Mouse (Mus musculus): ENCODE measurements around the gene Exoc5. TPM values are rescaled to one million over a fixed set of nuclear protein-coding genes. Genes with fewer than 3 reads are reported as not detected.
A peak's percentile ranks its signal among the peaks of the same experiment; 100 is the strongest.
"Not testable (repeated sequence)": the region's sequence is repeated elsewhere in the genome, so short reads cannot be mapped to it uniquely, and the experiment has no call there.

Gene Exoc5
- polyA plus RNA-seq (2016; fragmentation: Nextera tagmentation; extraction: Ambion mirVana), result 53.2 and 54.9 TPM in 2 replicates

DNA sequence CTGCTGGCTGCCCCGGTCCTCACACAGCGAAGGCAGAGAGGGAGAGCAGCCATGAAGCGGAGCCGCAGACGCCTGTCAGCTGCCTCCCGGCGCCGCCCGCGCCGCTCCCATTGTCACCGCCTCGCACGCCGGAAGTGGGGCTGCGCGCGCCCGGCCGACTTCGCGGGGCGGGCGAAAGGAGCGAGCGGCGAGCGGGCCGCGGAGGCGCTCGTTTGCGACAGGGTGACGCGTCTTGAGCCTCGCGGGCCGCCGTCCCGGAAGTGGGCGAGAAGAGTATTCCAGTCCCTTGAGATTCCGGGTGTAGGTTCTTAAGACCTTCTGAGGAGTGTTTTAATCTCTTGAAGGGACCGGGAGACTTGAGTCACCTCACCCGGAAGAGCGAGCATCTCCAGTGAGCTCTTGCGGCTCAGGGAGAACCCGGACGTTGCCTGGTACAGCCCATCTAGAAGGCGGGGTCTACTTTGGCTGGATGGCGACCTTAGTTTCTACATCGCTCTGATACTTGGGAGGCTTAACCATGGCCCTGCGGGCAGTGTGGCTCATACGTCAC is at the start of gene Exoc5:
Gene Exoc5 (minus strand): TSS at position 380 of the 550 bp plus-strand sequence.
- Histone ChIP-seq H3K9me3 (replicated peaks) (no peaks in the 10 kb centered on the region), H3K27me3 (ENCODE audit: low read depth, poor library complexity, severe bottlenecking) (no peaks in the 10 kb centered on the region), H3K27ac (peak within 1 kb of the TSS; percentile 95), H3K36me3 (no peaks in the 10 kb centered on the region), H3K4me3 (peak within 1 kb of the TSS; percentile 98), H3K4me1 (peaks cover 25% of the 10 kb centered on the region)
- WGBS, result 0% methylated on average over 53 of the region's 53 CpGs
- DNase-seq (ENCODE audit: low spot score), result peak; percentile 97

DNA sequence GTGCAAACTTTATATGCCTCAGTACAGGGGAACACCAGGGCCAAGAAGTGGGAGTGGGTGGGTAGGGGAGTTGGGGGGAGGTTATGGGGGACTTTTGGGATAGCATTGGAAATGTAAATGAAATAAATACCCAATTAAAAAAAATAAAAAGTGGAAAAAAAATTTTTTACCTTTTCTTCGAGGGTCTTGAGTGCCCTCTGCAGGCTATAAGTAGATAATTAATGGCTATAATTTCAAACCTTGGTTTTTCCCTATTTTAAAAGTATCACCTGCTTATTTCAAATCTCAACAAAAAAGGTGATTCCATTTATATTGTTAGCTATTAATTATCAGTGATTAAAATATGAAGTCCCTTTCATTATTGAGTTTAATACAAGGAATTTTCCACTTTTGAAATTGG is 25.3 kb upstream of the Exoc5 start:
- DNase-seq (ENCODE audit: low spot score); H3K4me3 ChIP-seq; H3K27me3 ChIP-seq (ENCODE audit: low read depth, poor library complexity, severe bottlenecking); H3K27ac ChIP-seq; H3K36me3 ChIP-seq; H3K4me1 ChIP-seq; H3K9me3 ChIP-seq (replicated peaks): not testable (repeated sequence)
- 77% methylated on average over 1 of the region's 1 CpGs for WGBS

DNA sequence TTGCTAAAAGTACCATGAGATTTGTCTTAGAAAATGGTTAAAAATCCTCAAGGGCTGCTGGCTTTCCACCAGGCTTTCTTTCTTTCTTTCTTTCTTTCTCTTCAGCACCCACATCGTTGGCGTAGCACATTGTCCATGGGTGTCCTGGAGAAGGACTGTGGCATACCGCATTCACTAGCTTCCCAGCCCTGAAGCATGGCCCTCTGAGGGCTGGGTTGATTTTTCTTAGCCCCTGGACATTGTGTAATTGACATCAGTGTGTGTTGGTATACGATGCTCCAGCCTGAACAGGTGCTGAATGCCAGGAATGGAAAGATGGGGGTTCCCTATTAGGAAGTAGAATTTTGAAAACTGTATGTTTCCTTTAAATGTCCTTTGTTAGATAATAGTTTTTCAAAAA is 24.8 kb upstream of the Exoc5 start:
- H3K9me3 ChIP-seq (replicated peaks), result no peaks in the 10 kb centered on the region
- H3K4me1 ChIP-seq, result no peaks in the 10 kb centered on the region; the same call in 1 of the 2 replicates
- no peak for DNase-seq (ENCODE audit: low spot score)
- no peak overlapping the region for H3K27ac ChIP-seq
- WGBS, result 87% methylated on average over 4 of the region's 4 CpGs
- H3K4me3 ChIP-seq, result no peak overlapping the region
- H3K27me3 ChIP-seq (ENCODE audit: low read depth, poor library complexity, severe bottlenecking), result no peaks in the 10 kb centered on the region
- peaks cover 8% of the 10 kb centered on the region for H3K36me3 ChIP-seq

DNA sequence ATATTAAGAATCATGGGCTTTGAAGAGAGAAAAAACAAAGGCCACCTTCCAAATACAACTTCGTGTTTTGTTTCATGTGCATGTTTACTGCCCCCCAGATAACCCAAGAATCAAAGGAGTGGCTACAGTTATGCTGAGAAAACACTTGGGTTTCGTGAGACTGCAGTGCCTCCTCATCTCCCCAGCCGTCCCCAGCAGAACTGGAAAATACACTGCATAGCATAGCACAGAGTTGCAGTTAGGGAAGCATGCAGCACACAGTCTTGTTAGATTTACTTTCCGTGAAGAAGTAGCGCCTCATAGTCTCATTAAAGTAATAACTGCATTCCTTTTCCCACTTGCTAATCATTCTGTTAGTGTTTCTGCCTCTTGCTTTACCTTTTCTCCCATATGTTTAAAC is 23.6 kb upstream of the Exoc5 start:
- no peak for DNase-seq (ENCODE audit: low spot score)
- Histone ChIP-seq H3K4me1 (no peaks in the 10 kb centered on the region; the same call in 1 of the 2 replicates), H3K4me3 (no peak overlapping the region), H3K36me3 (peaks cover 11% of the 10 kb centered on the region), H3K9me3 (replicated peaks) (no peaks in the 10 kb centered on the region), H3K27me3 (ENCODE audit: low read depth, poor library complexity, severe bottlenecking) (no peaks in the 10 kb centered on the region), H3K27ac (no peak overlapping the region)
- WGBS, result 31% methylated on average over 5 of the region's 5 CpGs

DNA sequence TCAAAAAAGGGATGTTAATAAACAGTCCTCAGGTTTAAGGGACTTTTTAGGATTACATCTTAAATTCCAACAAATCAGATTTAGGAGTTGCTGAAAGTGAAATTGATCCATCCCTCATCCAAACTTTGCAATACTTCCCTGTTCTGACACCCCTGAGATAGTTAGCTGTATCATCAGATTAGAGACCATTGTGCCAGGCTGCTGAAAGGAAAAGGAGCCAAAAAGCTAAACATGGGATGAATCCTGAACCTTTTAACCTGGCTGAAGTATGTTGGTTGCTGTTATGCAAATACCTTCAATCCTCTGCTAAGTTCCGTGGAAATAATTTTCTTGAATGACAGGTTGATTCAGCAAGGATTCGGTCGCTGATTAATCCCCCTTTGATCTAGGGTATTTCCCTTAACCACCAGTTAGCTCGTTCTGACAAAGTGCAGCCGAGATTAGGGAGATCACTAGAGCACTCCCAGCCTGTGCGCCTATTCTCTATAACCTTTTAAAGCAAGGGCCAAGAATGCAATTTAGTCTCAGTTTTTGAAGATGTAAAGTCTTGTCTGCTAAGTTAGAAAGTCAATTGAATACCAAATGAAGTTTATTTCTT is 23.1 kb upstream of the Exoc5 start:
- Histone ChIP-seq H3K9me3 (replicated peaks) (no peaks in the 10 kb centered on the region), H3K27ac (no peak overlapping the region), H3K36me3 (peaks cover 13% of the 10 kb centered on the region), H3K27me3 (ENCODE audit: low read depth, poor library complexity, severe bottlenecking) (no peaks in the 10 kb centered on the region), H3K4me3 (no peak overlapping the region), H3K4me1 (no peaks in the 10 kb centered on the region; the same call in 1 of the 2 replicates)
- DNase-seq (ENCODE audit: low spot score), result no peak
- 9% methylated on average over 6 of the region's 6 CpGs for WGBS

DNA sequence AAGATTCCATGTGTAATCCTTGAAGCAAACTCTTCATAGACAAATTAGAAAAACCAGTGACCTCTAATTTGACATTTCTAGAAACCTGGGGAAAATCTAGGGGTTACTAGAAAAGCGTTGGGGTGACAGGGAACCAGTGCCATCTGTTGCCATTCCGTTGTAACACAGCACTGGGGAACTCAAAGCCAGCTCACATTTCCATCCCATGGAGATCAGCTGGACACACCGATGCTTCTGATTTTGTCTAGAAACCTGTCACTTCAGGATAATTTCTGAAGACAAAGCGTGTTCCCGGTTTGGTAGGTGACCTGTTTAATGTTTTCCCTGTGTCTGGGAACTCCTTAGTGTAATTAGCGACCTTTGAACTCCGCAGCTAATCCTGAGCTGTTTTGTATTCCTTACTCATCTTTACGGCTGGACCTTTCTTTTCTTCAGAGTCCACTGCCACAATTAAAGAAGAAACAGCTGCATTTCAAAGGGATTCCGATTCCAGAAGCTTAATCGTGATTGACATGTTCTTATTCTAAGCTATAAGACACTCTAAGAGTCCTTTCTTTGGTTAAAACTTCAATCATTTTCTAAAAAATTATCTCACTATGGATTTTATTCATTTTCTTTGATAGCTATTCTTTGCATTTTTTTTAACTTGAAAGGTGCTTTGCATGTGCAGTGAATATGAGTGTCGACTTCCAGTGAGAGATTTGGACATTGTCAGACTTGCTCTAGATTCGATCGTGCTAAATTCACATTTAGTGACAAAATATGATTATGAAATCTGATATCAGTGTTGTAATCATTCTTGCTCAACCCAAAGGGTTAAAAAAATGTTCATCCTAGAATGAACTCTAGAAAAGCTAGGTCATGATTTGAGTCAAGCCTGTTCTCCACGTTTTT is 21.9 kb upstream of the Exoc5 start:
- Histone ChIP-seq H3K9me3 (replicated peaks) (no peaks in the 10 kb centered on the region), H3K4me1 (no peaks in the 10 kb centered on the region; the same call in 1 of the 2 replicates), H3K4me3 (no peak overlapping the region), H3K27ac (no peak overlapping the region), H3K27me3 (ENCODE audit: low read depth, poor library complexity, severe bottlenecking) (no peaks in the 10 kb centered on the region), H3K36me3 (peaks cover 20% of the 10 kb centered on the region)
- no peak for DNase-seq (ENCODE audit: low spot score)
- WGBS, result 38% methylated on average over 14 of the region's 14 CpGs

DNA sequence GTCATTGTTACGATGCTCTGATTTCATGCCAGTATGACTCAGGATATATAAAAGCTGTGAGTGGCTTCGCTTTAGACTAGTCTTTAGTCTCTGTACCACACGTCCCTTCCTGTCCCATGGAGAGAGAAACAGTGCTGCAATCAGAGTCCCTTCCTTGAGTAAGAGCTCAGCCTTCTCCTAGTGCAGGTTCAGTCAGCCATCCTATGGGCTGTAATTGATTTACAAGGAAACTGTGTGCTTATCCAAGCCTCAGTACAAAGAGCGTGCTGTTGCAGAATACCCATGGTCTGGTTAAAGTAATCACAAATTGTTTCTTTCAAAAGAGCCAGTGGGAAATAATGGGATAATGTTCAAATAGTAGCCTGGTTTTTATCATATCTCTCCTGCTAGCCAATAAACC is 20.1 kb upstream of the Exoc5 start:
- H3K4me3 ChIP-seq, result no peak overlapping the region
- no peaks in the 10 kb centered on the region for H3K9me3 ChIP-seq (replicated peaks)
- peaks cover 29% of the 10 kb centered on the region for H3K36me3 ChIP-seq
- no peak overlapping the region for H3K27ac ChIP-seq
- no peaks in the 10 kb centered on the region; the same call in 1 of the 2 replicates for H3K4me1 ChIP-seq
- no peaks in the 10 kb centered on the region for H3K27me3 ChIP-seq (ENCODE audit: low read depth, poor library complexity, severe bottlenecking)
- DNase-seq (ENCODE audit: low spot score), result no peak
- 88% methylated on average over 4 of the region's 4 CpGs for WGBS

DNA sequence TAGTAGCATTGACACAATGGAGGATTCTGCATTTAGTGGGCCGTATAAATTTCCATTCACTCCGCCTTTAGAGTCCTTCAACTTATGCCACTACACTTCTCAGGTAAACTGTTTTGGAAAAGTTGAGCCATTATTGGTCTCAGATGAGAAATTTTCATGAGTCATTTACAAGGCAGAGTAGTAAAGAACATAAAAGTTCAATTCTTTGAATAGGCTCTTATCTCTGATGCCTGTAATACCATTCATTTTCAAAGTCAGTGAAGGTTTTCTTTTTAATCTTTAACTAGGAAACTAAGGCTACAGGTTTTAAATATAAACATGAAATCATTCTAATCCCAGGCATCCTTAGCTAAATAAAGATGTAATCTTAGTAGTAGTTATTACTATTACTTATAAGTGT is 12.4 kb upstream of the Exoc5 start:
- peaks cover 38% of the 10 kb centered on the region for H3K36me3 ChIP-seq
- H3K9me3 ChIP-seq (replicated peaks), result no peaks in the 10 kb centered on the region
- DNase-seq (ENCODE audit: low spot score), result no peak
- 96% methylated on average over 2 of the region's 2 CpGs for WGBS
- no peaks in the 10 kb centered on the region for H3K4me1 ChIP-seq
- H3K27me3 ChIP-seq (ENCODE audit: low read depth, poor library complexity, severe bottlenecking), result no peaks in the 10 kb centered on the region
- H3K27ac ChIP-seq, result no peak overlapping the region
- no peak overlapping the region for H3K4me3 ChIP-seq

DNA sequence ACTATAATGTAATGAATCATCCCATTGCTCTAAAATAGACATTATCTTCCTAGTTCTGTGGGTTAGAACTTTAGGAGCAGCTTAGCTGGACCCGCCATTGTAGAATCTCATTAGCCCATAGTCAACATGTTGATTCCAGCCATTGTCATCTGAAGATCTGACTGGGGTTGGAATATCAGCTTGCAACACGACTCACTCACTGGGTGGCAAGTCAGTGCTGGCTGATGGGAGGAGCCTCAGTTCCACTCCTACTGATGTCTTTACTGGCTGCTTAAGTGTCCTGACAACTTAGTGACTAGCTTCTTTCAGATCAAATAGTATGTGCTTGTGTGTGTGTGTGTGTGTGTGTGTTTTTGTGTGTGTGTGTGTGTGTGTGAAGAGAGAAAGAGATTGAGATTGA is 7.9 kb upstream of the Exoc5 start:
- Histone ChIP-seq H3K27ac (no peak overlapping the region), H3K9me3 (replicated peaks) (no peaks in the 10 kb centered on the region), H3K36me3 (peaks cover 19% of the 10 kb centered on the region), H3K4me1 (no peaks in the 10 kb centered on the region), H3K27me3 (ENCODE audit: low read depth, poor library complexity, severe bottlenecking) (no peaks in the 10 kb centered on the region), H3K4me3 (no peak overlapping the region)
- 85% methylated on average over 2 of the region's 2 CpGs for WGBS
- no peak for DNase-seq (ENCODE audit: low spot score)

DNA sequence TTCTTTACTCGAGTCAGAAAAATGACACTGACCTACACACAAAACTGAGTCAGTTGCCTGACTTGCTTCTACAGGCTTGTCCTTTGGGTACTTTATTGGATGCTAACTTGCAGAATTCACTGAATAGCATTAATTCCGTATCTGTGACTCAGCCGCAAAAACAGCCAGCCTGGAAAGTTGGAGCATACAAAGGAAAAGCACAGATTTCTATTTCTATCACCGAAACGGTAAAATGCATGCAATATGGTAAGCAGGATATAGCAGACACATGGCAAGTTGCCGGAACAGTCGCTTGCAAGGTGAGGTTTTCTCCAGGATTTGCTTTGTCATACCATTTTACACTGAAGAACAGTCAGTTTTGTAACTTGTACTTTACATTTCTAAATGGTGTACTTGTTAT is 7.4 kb upstream of the Exoc5 start:
- no peak overlapping the region for H3K27ac ChIP-seq
- no peak overlapping the region for H3K4me3 ChIP-seq
- H3K27me3 ChIP-seq (ENCODE audit: low read depth, poor library complexity, severe bottlenecking), result no peaks in the 10 kb centered on the region
- no peaks in the 10 kb centered on the region for H3K4me1 ChIP-seq
- no peaks in the 10 kb centered on the region for H3K9me3 ChIP-seq (replicated peaks)
- DNase-seq (ENCODE audit: low spot score), result no peak
- 96% methylated on average over 7 of the region's 7 CpGs for WGBS
- peaks cover 17% of the 10 kb centered on the region for H3K36me3 ChIP-seq

DNA sequence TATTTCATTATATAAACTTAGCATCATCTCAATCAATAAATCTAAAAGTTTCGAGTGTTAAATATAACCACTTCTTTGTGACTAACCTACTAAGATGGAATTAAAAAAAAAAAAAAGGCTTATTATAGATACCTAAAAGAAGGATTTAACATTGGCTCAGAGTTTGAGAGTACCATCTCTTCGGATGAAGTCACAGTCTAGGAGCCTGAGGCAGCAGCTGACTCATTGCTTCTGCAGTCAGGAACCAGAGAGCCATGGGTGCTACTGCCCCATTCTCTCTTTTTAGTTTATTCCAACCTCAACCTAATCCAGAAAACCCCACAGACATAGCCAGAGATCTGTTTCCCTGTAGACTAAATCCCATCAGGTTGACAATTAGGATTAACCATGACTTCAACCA is 6.4 kb upstream of the Exoc5 start:
- Histone ChIP-seq H3K4me1 (peaks cover 2% of the 10 kb centered on the region; the same call in 1 of the 2 replicates), H3K9me3 (replicated peaks) (no peaks in the 10 kb centered on the region), H3K27me3 (ENCODE audit: low read depth, poor library complexity, severe bottlenecking) (no peaks in the 10 kb centered on the region), H3K27ac (no peak overlapping the region), H3K4me3 (no peak overlapping the region), H3K36me3 (peaks cover 17% of the 10 kb centered on the region)
- DNase-seq (ENCODE audit: low spot score), result no peak
- 96% methylated on average over 2 of the region's 2 CpGs for WGBS

DNA sequence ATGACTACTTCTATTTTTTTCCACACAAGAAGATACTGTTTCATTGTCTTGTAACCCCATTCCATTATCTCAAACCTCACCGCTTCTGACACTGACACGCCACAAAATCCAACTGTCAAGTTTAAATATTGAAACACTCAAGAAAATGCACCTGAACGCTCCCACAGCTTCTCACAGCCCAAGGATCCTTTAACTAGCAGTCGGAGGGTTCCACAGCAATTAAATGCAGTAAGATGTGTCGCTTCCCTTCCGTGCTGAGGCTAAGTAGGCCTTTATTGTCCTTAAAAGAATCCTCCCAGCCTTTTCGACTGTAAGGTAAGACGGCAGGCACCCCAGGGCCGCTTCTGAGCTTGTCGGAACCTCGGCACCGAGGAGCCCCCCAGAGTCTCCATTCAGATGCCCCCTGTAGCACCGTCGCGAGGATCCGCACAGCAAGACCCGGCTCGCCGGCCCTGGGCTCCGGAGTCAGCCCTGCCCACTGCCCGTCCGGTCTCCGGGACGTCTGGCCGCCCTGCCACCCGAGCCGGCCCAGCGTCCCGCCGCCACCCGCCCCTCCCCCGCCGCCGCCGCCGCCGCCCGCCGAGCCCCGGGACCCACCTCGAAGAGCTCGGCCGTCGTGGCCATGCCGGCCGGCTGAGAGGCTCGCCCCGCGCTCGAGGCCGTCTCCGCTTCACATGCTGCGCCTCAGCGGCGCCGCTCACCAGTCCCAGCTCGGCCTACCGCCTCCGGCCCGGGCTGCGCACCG is 752 bp downstream of the Exoc5 start, which contains the start of gene Ap5m1:
Gene Ap5m1 (plus strand): TSS at position 569 of the 745 bp plus-strand sequence.
- H3K36me3 ChIP-seq, result no peaks in the 10 kb centered on the region
- WGBS, result under 1% methylated on average over 53 of the region's 62 CpGs
- peak within 1 kb of the TSS; percentile 98 for H3K4me3 ChIP-seq
- DNase-seq (ENCODE audit: low spot score), result no peak
- peak within 1 kb of the TSS; percentile 95 for H3K27ac ChIP-seq
- no peaks in the 10 kb centered on the region for H3K27me3 ChIP-seq (ENCODE audit: low read depth, poor library complexity, severe bottlenecking)
- peaks cover 25% of the 10 kb centered on the region for H3K4me1 ChIP-seq
- H3K9me3 ChIP-seq (replicated peaks), result no peaks in the 10 kb centered on the region

Data from limb, embryonic 10.5 days (tissue).